Comparison of ENCODE assay signal across 10 mouse cellular contexts in genomic region chr2:114013295-114013771, GRCm38 (mm10). TPM values are rescaled to one million over a fixed set of nuclear protein-coding genes. Genes with fewer than 3 reads are reported as not detected.
DNase-seq lines count a peak whose midpoint lies in the region; ATAC-seq and TF ChIP-seq lines count a peak whose summit lies in the region.
"Had no signal": no experiment of that assay in that cellular context is flagged by ENCODE, and none has a peak within 500 bp of the region (broad histone marks: within the 10 kb centered on the region; RNA-seq: fewer than 3 reads in every experiment).

Gene Gjd2 (minus strand): TSS chr2:114013619.

- no peaks in the 10 kb centered on the region for H3K36me3 ChIP-seq in heart, adult 2 months (ENCODE audit: control insufficient read depth, insufficient read depth, low read length)
- H3K36me3 ChIP-seq in E14TG2a.4 (ENCODE audit: insufficient read depth, low read length) = no peaks in the 10 kb centered on the region
- H3K36me3 ChIP-seq in heart, postnatal 0 days (replicated peaks; ENCODE audit: control insufficient read depth, insufficient read depth, low read length) = no peaks in the 10 kb centered on the region
- H3K36me3 ChIP-seq in liver, embryonic 15.5 days (replicated peaks) = no peaks in the 10 kb centered on the region
- H3K36me3 ChIP-seq: G1E had no signal

- no peaks in the 10 kb centered on the region for H3K9me3 ChIP-seq in E14TG2a.4 (ENCODE audit: low read length)
- H3K9me3 ChIP-seq in heart, postnatal 0 days (replicated peaks; ENCODE audit: control insufficient read depth, low read length) = no peaks in the 10 kb centered on the region
- no peaks in the 10 kb centered on the region for H3K9me3 ChIP-seq in liver, embryonic 15.5 days (replicated peaks)

- H3K27me3 ChIP-seq in heart, adult 2 months (ENCODE audit: control insufficient read depth, insufficient read depth, low read length) = peaks cover 6% of the 10 kb centered on the region
- peaks cover 42% of the 10 kb centered on the region for H3K27me3 ChIP-seq in E14TG2a.4 (ENCODE audit: insufficient read depth, low read length)
- peaks cover 49% of the 10 kb centered on the region for H3K27me3 ChIP-seq in heart, postnatal 0 days (ENCODE audit: control insufficient read depth, insufficient read depth, low read length)
- peaks cover 43% of the 10 kb centered on the region for H3K27me3 ChIP-seq in liver, embryonic 15.5 days

- no peaks in the 10 kb centered on the region for H3K79me2 ChIP-seq in heart, adult 2 months (replicated peaks; ENCODE audit: control insufficient read depth, insufficient read depth, low read length)

- no peaks in the 10 kb centered on the region for H3K4me1 ChIP-seq in heart, adult 2 months (ENCODE audit: control insufficient read depth, insufficient read depth, low read length)
- peaks cover 16% of the 10 kb centered on the region for H3K4me1 ChIP-seq in E14TG2a.4 (replicated peaks; ENCODE audit: low read depth, low read length)
- H3K4me1 ChIP-seq in heart, postnatal 0 days (ENCODE audit: control insufficient read depth, insufficient read depth) = 0 out of 2 replicates have a peak, but pooled peaks cover 4% of the 10 kb centered on the region
- no peaks in the 10 kb centered on the region for H3K4me1 ChIP-seq in liver, embryonic 15.5 days (replicated peaks)

- no peak for TF ChIP-seq CTCF in heart, adult 2 months (IDR thresholded peaks at IDR 0.05)
- no peak for TF ChIP-seq CTCF in E14TG2a.4 (conservative IDR thresholded peaks at IDR 0.05; ENCODE audit: low read length)
- TF ChIP-seq CTCF in heart, postnatal 0 days (IDR thresholded peaks at IDR 0.05; ENCODE audit: low read depth) = no peak

- WGBS in heart, adult 2 months = 1% methylated on average over 60 of the region's 60 CpGs
- under 1% methylated on average over 54 of the region's 60 CpGs for WGBS in heart, postnatal 0 days
- 2% methylated on average over 60 of the region's 60 CpGs for WGBS in liver, embryonic 15.5 days (ENCODE audit: insufficient replicate concordance)

- no peak for TF ChIP-seq POLR2A in heart, adult 2 months (IDR thresholded peaks at IDR 0.05; ENCODE audit: insufficient read depth, low read depth, low read length)

- intact Hi-C loops in heart, adult 2 months (cut with DNase I) = no loop called here

- no peak for DNase-seq in heart, adult 2 months
- DNase-seq in heart, adult 8-10 months (ENCODE audit: low spot score) = no peak
- DNase-seq in cerebellum, postnatal 25 days = peak; percentile 45 to 55
- DNase-seq in heart, postnatal 0 days (ENCODE audit: low spot score) = no peak
- DNase-seq in yolk sac, embryonic 10.5 days (ENCODE audit: low spot score) = peak; percentile 9
- no peak for DNase-seq in layer of hippocampus, adult 9-11 months

- H3K4me3 ChIP-seq in heart, adult 2 months = peak within 1 kb of the TSS; percentile 9; the same call in 1 of the 2 replicates
- H3K4me3 ChIP-seq in E14TG2a.4 (replicated peaks; ENCODE audit: low read length) = peak within 1 kb of the TSS; percentile 84
- peak within 1 kb of the TSS; percentile 50 for H3K4me3 ChIP-seq in heart, postnatal 0 days (ENCODE audit: low read depth, low read length)
- peak within 1 kb of the TSS; percentile 21 for H3K4me3 ChIP-seq in liver, embryonic 15.5 days (replicated peaks)

- ATAC-seq in heart, postnatal 0 days (ENCODE audit: insufficient read depth, low read depth) = peak; percentile 58; the same call in 1 of the 2 replicates
- ATAC-seq in liver, embryonic 15.5 days (ENCODE audit: insufficient read depth) = no peak

- TF ChIP-seq EP300 in heart, adult 2 months (IDR thresholded peaks at IDR 0.05; ENCODE audit: insufficient read depth, low read depth, low read length) = no peak
- no peak for TF ChIP-seq EP300 in heart, postnatal 0 days (IDR thresholded peaks at IDR 0.05; ENCODE audit: low read depth)

- no peak within 1 kb of the TSS for H3K9ac ChIP-seq in heart, adult 2 months (ENCODE audit: low read depth, low read length)
- no peak within 1 kb of the TSS for H3K9ac ChIP-seq in heart, postnatal 0 days (replicated peaks; ENCODE audit: low read depth, low read length)
- no peak within 1 kb of the TSS for H3K9ac ChIP-seq in liver, embryonic 15.5 days

- H3K27ac ChIP-seq in heart, adult 2 months = no peak within 1 kb of the TSS
- no peak within 1 kb of the TSS for H3K27ac ChIP-seq in heart, postnatal 0 days (ENCODE audit: low read depth)
- no peak within 1 kb of the TSS for H3K27ac ChIP-seq in liver, embryonic 15.5 days (replicated peaks)

- peak within 1 kb of the TSS; percentile 75 for H3K4me2 ChIP-seq in heart, postnatal 0 days (ENCODE audit: low read depth, low read length)
- H3K4me2 ChIP-seq in liver, embryonic 15.5 days = peak within 1 kb of the TSS; percentile 49

RNA-seq across cellular contexts. Expression of gene Gjd2, which starts in this region (rescaled TPM):
- total RNA-seq in heart, adult 2 months (2021) = not detected
- polyA plus RNA-seq in heart, adult 2 months (2012; rRNA removed) = 0.06 TPM in 1 of 2 replicates, not detected in the other
- not detected for total RNA-seq in heart, adult 8-10 months (2022)
- 0.12 TPM in 1 of 2 replicates, not detected in the other for total RNA-seq in heart, postnatal 0 days (2014; rRNA removed; ENCODE audit: low replicate concordance)
- not detected in 2 replicates for polyA plus RNA-seq in heart, postnatal 0 days (2015; fragmentation: Nextera tagmentation; extraction: Ambion mirVana)
- not detected in 2 replicates for polyA plus RNA-seq in liver, embryonic 15.5 days (2015; fragmentation: Nextera tagmentation; extraction: Ambion mirVana)
- total RNA-seq: G1E; heart, postnatal 14 days had no signal
- polyA plus RNA-seq: G1E had no signal

Comparison
In these comparisons a context has a peak if more than half of its experiments do, and no peak if none do; other contexts are left out.
1. Peak in ATAC-seq, H3K4me3 ChIP-seq and H3K4me2 ChIP-seq in heart, postnatal 0 days; RNA of the gene not detected or under 1 TPM.
2. DNase-seq: peak in cerebellum, postnatal 25 days (2 of 2) and yolk sac, embryonic 10.5 days (single experiment); none in heart, adult 2 months (0 of 2), heart, adult 8-10 months (single experiment), heart, postnatal 0 days (single experiment) and layer of hippocampus, adult 9-11 months (single experiment).
3. H3K4me3 ChIP-seq: peak in every context shown above with its lines; median percentile 84 in E14TG2a.4; 50 in heart, postnatal 0 days; 21 in liver, embryonic 15.5 days; 9 in heart, adult 2 months.